Mouse (Mus musculus) left cerebral cortex, postnatal 25 days (tissue): ENCODE results near the gene Ptpn5. TPM values are rescaled to one million over a fixed set of nuclear protein-coding genes. Genes with fewer than 3 reads are reported as not detected.

ENCODE experiments used
- DNase-seq, 2 experiments: peaks; one replicate each; pipeline ENCODE4 v3.0.0; 2022; ENCODE audit warnings: low spot score in 2 of 2, mixed read lengths in 1 of 2
- intact Hi-C: fragments of 180-260 bp; cut with DNase I; formaldehyde crosslinking; loops from one replicate; pipeline ENCODE4 v1.15.1; 2025
- total RNA-seq, 2 experiments: library from RNA; stranded (reverse); gene quantifications; 2 replicates each; pipeline ENCODE4 v1.2.3; 2021

Ptpn5 gene
- total RNA-seq, 2 experiments from 2014 or later: 150 to 173 TPM

DNA sequence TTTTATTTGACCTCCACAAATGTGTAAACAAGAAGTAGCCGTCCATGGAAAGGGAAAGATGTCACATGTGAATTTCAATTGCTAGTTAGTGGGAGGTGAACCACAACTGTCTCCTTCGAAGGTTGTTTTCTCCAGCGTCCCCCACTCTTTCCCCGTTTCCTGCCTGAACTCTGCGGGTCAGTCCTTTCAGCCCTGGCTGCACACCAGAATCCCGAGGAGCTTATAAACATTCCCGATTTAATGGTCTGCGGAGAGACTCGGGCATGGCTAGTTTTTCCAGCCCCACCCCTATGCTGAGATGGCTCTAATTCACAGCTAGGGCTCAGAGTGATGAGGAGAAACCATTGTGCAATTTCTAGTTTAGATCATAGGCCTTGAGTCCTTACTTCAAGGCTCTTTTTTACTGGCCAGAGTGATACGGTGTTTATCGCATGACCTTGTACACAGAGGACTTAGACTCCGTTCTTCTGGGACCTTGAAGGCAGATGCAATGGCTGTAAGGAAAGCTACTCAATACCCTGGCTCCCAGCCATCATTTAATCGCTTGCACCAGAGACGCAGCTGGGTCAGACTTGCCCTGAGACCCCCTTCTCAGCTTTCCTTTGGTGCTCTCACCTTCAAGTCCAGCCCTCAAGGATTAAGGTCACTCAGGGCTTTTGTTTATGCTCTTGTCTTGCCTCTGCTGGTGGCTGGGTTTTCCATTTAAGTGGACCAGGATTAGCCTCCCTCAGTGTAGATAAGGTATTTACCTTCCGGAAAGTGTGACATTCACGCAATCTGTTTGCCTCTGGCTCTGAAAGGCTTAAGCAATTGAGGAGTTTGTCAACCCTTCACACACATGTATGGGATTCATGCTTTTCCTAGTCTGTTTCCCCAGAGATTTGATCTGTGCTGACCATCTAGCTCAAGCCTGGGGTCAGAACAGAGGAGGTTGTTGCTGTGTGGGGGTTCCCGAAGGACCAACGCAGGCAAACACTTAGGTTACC, 59.7 kb downstream of the Ptpn5 start:
- intact Hi-C loops: loop anchor here (5.0 kb wide), 1 partner anchor 112 kb away; no protein-coding TSS in a partner anchor
- DNase-seq: no peak

DNA sequence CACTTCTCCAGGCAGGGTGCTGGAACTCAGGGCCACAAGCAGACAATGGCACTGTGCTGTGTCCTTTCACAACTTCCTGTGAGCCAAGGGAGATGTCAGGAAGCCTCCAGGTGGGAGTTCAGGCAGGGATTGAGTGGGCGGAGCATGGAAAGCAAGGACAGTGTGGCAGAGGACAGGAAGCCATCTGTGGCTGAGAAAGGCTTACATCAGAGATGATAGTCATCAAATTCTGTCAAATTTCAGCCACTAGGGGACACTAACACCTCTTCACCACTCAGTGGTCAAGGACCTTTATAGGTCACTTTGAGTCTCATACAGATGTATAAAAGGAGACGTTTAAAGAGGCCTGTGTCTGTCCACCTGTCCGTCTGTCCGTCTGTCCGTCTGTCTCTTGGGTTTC, 60.9 kb downstream of the Ptpn5 start:
- intact Hi-C loops: loop anchor here (5.0 kb wide), 1 partner anchor 110 kb away; no protein-coding TSS in a partner anchor
- no peak for DNase-seq

DNA sequence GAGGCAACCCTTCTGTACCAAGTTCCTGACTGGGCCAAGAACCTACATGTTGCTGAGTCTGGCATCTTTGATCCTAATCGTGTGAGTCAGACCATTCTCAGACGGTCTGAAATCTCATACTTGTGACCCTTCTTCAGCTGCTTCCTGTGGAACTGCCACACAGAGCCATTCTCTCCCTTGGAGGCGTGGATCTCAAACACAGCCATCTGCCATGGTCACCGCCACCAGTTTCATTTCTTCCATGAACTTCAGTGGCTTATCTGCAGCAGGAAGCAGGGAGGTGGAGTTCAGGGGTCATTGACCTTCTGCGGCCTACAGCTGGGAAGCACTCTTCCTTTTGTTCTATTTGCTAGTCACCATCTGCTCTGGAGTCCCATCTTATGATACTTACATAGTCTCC, 65.6 kb downstream of the Ptpn5 start:
- no peak for DNase-seq
- intact Hi-C loops: no loop called here

DNA sequence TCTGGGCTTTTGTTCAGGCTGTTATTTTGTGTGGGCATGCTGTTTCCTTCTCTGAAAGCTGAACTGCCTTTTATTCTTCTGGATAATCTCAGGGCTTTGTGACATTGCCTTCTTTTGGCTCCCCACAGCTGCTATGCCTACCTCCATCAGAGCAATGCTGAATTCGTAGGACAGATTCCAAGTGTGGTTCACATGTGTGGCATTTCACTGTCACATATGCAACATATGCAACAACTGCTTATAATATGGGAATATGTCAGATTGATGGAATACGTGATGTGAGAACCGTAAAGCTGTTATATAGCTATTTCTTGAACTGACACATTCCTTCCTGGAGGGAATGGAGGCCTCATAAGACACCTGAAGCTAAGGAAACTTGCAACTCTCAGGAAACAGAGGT, 66.5 kb downstream of the Ptpn5 start:
- intact Hi-C loops: no loop called here
- no peak for DNase-seq

DNA sequence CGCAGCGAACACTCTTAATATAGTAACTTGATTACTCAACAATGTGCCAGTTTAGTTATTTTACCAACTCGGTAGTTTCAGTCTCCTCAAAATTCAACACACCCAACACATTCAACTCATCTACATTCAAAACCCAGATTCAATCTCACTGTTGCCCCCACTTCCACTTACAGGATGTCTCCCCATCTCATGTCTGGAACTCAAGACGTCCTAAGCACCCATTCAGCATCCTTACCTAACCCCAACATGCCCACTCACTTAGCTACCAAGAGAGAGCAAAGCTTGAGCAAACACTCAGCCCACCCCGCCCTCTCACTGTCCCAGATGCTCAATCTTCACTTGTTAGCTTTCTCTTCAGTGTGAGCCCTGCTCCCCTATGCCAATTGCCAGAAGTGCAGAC, 71.9 kb downstream of the Ptpn5 start:
- DNase-seq: peak in 1 of 2 experiments; percentile 82
- intact Hi-C loops: no loop called here

DNA sequence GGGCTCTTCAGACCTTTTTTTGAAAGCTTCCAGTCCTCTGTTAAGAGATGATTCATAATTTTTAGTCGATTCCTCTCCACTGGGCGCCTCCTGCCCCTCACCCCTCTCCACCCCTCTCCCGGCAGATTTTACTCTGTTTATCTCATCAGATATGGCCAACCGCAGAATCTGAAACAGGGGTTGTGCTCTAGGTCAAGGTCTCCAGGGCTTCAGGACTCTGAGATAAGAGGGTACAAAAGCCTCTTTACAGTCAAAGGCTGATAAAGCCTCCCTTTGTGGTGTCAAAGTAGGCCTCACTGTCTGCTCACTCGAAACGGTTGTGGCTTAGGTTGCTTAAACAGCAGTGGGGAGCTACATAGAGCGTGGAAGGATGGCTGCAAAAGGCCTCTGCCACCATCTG, 74.1 kb downstream of the Ptpn5 start:
- DNase-seq: no peak
- intact Hi-C loops: no loop called here

DNA sequence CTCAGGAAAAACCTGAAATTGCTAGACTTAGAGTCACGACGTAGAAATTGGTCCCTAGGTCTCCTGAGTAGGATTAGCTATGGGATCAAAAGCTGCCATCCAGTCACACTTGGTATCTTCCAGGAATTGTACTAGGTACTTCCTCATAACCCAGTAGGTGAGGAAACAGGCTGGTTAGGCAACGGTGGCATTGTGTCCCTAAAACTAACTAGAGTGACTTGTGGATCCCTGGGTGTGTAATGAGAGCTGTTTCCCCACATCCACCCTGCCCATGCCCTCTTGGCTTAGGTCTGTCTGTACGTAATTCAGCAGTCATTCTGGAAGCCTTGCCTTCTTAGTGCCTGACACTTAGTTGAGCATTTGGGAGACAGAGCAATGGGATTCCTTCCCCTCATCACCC, 77.2 kb downstream of the Ptpn5 start:
- DNase-seq: no peak
- intact Hi-C loops: no loop called here

DNA sequence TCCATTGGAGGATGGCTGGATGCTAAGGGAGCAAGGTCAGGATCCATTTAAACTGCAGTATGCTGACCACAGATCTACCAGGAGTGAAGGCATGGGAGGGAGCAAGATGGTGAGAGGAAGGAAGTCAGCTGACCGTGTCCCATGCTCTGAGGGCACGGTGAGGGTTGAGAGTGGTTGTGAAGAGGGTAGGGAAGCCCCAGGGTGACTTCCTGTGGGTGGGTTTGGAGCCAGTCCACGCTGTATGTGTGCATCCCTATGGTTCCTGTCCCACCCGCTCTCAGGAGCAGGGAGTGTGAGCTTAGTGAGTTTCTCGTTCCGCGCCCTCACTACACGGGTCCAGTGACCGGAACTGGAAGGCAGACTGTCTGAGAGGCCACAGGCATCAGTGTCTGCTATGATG, 77.7 kb downstream of the Ptpn5 start:
- peak in 1 of 2 experiments; percentile 26 for DNase-seq
- intact Hi-C loops: no loop called here

DNA sequence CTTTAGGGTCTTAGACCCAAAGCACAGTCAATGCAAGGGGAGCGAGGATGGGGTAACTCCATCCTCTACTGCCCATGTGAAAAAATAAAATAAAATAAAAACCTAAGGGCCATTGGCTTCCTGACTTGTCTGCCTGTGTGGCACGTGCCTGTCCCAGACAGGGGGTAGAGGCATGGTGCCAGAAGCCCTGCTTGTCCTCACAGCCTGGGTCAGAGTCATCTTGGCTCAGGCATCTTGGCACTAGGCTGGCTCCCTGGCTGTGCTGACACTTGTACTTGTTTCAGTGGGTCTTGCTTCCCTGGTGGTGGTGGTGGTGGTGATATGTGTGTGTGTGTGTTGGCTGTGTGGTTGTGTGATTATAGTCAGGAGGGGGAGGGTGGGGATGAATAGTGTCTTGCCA, 78.8 kb downstream of the Ptpn5 start:
- intact Hi-C loops: no loop called here
- no peak for DNase-seq

DNA sequence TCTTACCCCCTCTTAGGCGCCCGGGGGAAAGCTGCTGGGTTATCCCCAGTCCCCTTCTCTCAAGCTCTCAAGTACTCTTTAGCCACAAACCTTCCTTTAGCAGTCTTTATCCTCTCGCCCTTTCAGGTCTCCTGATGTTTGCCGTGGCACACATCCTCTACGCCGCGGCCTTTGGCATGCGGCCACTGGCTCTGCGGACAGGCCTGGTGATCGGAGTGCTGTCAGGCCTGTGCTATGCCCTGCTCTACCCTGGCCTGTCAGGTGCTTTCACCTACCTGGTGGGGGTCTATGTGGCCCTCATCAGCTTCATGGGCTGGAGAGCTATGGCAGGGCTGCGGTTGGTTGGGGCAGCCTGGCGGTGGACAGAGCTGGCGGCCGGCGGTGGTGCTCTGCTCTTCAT, 80.2 kb downstream of the Ptpn5 start:
- intact Hi-C loops: no loop called here
- DNase-seq: no peak

DNA sequence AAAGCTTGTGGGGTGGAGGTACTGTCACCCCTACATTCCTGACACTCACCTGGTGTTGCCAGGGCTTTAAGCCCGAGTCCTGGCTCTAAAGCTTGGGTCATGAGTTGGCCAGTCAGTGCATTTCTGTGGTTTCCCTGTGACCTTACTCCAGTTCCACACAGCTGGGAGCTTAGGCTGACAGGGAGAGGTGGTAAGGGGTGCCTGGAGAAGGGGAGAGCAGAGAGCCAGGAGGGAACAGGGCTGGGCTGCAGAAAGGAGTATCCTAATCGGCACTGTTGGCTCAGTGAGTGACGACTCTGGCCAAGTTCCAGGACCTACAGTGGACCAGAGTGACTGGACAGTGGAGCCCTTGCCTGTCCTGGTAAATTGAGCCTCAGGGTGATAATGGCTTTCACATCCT, 81.2 kb downstream of the Ptpn5 start:
- intact Hi-C loops: no loop called here
- no peak for DNase-seq

DNA sequence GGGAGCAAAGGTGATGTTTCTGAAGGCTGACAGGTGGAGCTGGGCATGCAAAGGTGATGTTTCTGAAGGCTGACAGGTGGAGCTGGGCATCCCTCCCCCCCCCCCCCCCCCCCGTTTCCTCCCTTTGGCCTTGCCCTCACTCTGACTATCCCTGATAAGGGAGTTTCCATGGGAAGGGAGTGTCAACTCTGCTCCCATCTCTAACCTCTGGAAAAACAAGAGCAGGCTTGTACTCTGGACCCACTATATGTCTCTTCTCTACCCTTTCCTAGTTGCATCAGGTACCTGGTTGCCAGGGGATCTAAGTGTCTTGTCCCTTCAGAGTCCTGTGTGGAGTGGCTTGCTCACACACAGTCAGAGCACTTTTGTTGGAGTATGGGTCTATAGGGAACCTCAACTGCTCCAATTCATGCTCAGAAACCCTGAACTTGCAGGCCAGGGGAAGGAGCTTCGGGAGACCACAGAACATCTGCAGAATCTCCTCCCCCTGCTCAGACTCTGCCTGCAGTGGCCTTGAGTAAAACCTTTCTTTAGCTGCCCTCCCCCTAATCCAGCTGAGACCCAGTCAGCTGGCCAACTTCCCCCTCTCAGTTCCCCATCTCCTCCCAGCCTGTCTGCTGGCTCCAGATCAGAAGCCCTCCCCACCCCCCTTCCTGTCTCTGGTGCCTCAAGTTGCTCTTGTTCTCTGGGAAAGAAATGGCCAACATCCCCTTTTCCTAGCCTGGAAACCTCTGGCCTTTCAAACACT, 81.9 kb downstream of the Ptpn5 start:
- peak in 1 of 2 experiments; percentile 78 for DNase-seq
- intact Hi-C loops: no loop called here

DNA sequence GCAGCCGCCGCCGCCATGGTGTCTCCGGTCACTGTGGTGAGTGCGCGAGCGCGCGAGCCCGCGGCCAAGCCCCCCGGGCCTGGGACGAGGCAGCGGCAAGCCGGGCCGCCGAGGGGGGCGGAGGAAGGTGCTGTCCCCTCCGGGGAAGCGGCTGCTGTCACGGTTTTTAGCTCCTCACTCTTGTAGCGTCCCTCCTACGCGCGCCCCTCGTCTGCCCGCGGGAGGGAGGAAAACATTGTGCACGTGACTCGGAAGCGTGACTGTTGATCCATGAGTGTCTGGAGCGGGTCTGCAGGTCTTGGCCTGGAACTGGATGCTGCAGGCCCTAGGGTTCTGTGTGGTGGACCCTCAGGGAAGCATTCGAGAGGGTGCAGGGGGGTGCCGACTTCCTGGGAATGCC, 82.7 kb downstream of the Ptpn5 start:
- intact Hi-C loops: loop anchor here (1.0 kb wide), 1 partner anchor 27 kb away; no protein-coding TSS in a partner anchor

DNA sequence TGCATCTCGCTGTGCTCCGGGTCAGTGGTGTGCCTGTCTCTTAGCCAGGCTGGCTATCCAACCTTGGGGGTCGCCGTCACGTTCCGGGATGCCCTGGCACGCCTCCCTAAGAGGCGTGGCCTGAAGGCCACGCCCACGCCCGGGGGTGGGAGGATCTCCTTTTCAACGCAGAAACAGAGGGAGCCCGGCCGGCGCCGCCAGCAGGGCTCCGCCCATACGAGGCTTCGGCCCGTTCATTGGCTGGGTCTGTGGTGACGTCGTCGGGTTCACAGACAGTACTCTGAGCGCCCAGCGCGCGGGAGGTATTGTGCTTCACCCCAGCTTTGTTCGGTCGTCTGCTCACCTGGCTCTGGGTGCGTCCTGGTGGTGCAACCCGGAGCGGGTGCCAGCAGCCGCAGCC, 83.1 kb downstream of the Ptpn5 start, which contains the start of gene Tmem86a:
Gene Tmem86a (plus strand): TSS at position 236 of the 400 bp plus-strand sequence.
- peak; percentile 97 to 98 for DNase-seq
- intact Hi-C loops: loop anchor here (1.0 kb wide), 1 partner anchor 27 kb away; no protein-coding TSS in a partner anchor

More for the DNA sequence above, 82.7 kb downstream of the Ptpn5 start:
- peak; percentile 67 to 68 for DNase-seq

DNA sequence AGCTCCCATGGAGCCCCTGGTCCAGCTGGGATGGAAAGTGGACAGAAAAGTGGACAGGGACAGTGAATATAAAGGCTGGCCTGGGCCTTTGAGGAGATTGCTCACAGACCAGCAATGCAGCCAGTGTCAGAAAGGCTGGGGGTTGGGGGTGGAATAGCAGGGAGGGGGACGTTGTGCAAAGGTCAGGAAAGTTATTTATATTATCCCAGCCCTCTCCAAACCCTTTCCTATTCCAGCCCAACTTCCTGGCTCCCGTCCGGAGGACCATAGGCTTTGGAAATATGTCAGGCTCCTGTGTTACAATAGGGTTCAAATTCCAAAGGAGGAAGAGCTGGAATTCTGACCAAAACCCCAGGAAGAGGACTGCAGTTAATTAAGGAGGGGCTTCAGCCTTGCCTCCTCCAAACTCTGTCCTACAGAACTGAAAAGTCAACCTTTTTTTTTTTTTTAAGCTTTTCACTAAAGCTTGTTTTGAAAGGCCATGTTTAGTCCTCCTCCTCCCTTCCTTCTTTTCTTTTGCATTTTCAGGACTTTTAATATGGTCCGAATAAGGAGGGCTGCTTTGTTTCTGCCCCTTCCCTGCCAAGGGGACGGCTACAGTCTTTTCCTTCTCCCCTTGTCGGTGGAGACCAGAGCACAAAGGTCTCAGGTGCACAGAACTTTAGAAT, 90.5 kb downstream of the Ptpn5 start:
- no peak for DNase-seq

DNA sequence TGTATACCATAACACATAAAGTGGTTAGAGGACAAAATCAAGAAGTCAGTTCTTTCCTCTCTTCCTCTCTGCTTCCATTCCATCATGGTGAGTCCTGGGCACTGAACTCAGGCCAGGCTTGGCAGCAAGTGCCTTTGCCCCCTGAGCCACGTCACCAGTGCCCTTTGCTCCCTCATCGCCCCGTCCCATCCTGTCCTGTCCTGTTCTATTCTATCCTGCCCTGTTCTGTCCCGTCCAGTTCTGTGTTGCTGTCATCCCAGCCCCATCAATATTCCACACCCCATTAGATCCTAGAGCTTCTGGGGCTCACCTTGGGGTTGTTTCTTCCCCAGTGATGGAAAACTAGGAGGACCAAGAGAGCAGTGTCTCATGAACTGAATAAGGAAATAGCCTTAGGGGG, 91.4 kb downstream of the Ptpn5 start:
- no peak for DNase-seq

More for the DNA sequence above, 90.5 kb downstream of the Ptpn5 start:
- intact Hi-C loops: no loop called here

DNA sequence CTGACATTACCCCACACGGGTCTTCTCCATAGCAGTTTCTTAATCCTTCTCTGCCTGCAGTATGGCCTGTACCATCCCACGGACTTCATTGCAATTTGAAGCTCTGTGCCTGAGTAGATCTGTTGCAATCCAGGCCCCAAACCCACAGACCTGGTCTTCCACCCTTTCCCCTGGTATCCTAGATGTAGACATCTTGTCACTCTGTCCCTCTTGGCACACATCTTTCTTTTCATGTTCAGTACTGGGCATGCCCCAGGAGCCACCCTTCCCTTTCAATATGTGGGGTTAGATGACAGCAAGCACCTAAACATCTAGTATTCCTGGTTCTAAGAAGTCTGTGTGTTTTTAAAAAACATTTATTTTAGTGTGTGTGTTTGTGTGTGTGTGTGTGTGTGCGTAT, 91.8 kb downstream of the Ptpn5 start:
- no peak for DNase-seq
- intact Hi-C loops: no loop called here

More for the DNA sequence above, 91.4 kb downstream of the Ptpn5 start:
- intact Hi-C loops: no loop called here

DNA sequence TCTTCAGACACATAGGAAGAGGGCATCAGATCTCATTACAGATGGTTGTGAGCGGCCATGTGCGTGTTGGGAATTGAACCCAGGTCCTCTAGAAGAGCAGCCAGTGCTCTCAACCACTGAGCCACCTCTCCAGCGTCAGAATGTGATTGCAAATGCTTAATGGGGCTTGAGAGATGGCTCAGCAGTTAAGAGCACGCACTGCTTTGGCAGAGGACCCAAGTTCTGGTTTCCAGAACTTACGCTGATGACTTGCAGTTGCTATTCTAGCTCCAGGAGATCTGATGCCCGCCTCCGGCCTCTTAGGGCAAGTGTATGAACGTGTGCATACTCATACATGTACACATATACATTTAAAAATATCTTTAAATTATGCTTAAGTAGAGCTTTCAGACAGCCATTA, 98.1 kb downstream of the Ptpn5 start:
- DNase-seq: no peak
- intact Hi-C loops: no loop called here

DNA sequence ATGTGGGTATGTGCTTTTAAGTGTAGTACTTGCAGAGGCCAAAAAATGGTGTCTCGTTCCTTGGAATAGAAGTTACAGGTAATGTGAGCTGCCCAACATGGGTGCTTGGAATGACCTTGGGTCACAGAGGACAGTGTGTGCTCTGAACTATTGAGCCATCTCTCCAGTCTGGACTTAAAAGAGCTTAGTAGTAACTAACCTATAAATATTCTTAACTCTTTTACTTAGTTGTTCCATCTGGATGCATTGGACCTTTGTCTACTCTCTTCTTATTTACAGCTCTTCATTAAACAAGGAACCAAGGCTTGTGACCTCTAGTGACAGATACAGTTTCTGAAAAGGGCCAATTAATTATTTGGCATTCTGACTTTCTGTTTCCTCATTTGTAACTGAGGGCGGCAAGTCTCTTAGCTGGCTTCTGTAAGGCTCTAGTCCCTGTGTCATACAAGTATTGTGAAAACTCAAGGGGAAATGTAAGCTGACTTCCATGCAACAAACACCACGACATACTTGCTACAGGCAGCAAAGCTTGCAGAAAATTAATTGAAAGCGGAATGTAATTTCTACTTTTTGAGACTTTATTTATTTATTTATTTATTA, 98.6 kb downstream of the Ptpn5 start:
- intact Hi-C loops: no loop called here

More for the DNA sequence above, 98.6 kb downstream of the Ptpn5 start:
- no peak for DNase-seq
